Mouse (Mus musculus) heart, embryonic 10.5 days (tissue): ENCODE measurements at regions not wholly inside any gene's neighbourhood (a gene's known extent, or its start where the extent isn't known, plus 50 kb on each side); places are given as distances from the start of the nearest gene placed in this dataset.

ENCODE experiments used
- DNase-seq: peaks from one replicate; pipeline ENCODE4 v3.0.0-alpha.2; 2017; ENCODE audit warnings: low spot score
- H3K27ac ChIP-seq: fragments of 300-500 bp; sonication (generic); 2 replicates; pipeline ENCODE4 v1.5.1; 2016; ENCODE audit warnings: mild to moderate bottlenecking
- H3K27me3 ChIP-seq: fragments of 300-500 bp; sonication (generic); 2 replicates; pipeline ENCODE4 v1.6.1; 2016; ENCODE audit warnings: mild to moderate bottlenecking; ENCODE audit not compliant: poor library complexity, insufficient read depth, severe bottlenecking
- H3K36me3 ChIP-seq: fragments of 300-500 bp; sonication (generic); 2 replicates; pipeline ENCODE4 v1.6.1; 2016; ENCODE audit warnings: mild to moderate bottlenecking, moderate library complexity
- H3K4me1 ChIP-seq: fragments of 300-500 bp; sonication (generic); 2 replicates; pipeline ENCODE4 v1.6.1; 2016; ENCODE audit warnings: mild to moderate bottlenecking
- H3K4me3 ChIP-seq: fragments of 300-500 bp; sonication (generic); 2 replicates; pipeline ENCODE4 v1.5.1; 2016; ENCODE audit warnings: mild to moderate bottlenecking, moderate library complexity
- H3K9me3 ChIP-seq: fragments of 300-500 bp; sonication (generic); 2 replicates; pipeline ENCODE4 v1.6.1; 2016; ENCODE audit warnings: mild to moderate bottlenecking, moderate library complexity
- WGBS: fragments of 180-500 bp; shearing (Covaris S2); methylation state at CpG from one replicate; pipeline ENCODE4 v1.1.7; 2016; 5-methylcytosine and 5-hydroxymethylcytosine counted together

GRCm38 (mm10) chr6:93200886-93201285, 257.6 kb upstream of the Adamts9 start:
- no peaks in the 10 kb centered on the region for H3K9me3 ChIP-seq
- WGBS = 85% methylated on average over 1 of the region's 1 CpGs
- no peaks in the 10 kb centered on the region for H3K36me3 ChIP-seq
- no peaks in the 10 kb centered on the region for H3K27me3 ChIP-seq
- DNase-seq = no peak
- H3K4me1 ChIP-seq = peaks cover 6% of the 10 kb centered on the region; the same call in 1 of the 2 replicates
- H3K4me3 ChIP-seq = no peak overlapping the region
- H3K27ac ChIP-seq = no peak overlapping the region

GRCm38 (mm10) chr6:93194741-93195140, 251.4 kb upstream of the Adamts9 start:
- no peak overlapping the region for H3K27ac ChIP-seq
- H3K4me1 ChIP-seq = peaks cover 6% of the 10 kb centered on the region; the same call in 1 of the 2 replicates
- no peak overlapping the region for H3K4me3 ChIP-seq
- no peak for DNase-seq
- no peaks in the 10 kb centered on the region for H3K9me3 ChIP-seq
- WGBS = 71% methylated on average over 6 of the region's 6 CpGs
- no peaks in the 10 kb centered on the region for H3K27me3 ChIP-seq
- no peaks in the 10 kb centered on the region for H3K36me3 ChIP-seq

DNA sequence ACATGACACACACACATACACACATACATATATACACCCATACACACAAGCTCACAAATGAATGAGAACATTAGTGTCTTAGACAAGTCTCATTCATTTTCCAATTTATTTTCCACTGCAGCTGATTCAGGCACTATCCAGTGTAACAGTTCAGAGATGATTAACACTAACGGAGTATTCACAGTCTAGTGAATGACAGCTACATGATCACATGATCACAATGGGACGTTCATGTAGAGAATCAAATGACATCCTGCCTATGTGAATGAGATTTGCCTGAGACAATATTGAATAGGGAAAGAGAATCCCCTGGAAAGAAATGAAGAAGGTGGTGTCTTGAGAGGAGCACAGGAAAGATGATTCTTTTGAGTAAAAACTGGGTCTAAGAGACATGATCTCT, 249.7 kb upstream of the Adamts9 start:
- H3K9me3 ChIP-seq = no peaks in the 10 kb centered on the region
- WGBS = 58% methylated on average over 2 of the region's 2 CpGs
- no peak overlapping the region for H3K27ac ChIP-seq

DNA sequence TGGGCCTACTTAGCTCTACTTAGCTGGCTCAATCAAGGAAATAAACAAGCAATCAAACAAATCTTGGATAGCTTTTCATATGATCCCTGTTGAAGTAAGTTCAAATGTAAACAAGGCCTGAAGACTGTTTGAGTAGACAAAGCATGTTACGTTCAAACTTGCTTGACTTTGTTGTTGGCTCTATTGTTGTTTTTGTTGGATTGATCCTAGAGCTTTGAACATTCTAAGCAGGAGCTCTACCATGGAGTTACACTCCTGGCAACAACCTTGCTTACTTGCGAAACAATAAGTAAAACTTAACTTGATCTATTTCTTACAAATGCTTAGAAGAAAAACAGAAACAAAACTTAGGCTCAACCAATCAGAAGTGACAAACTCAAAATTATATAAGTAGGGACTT, 247.7 kb upstream of the Adamts9 start:
- Histone ChIP-seq H3K4me3 (no peak overlapping the region), H3K27me3 (no peaks in the 10 kb centered on the region), H3K27ac (no peak overlapping the region), H3K4me1 (no peaks in the 10 kb centered on the region), H3K9me3 (no peaks in the 10 kb centered on the region), H3K36me3 (no peaks in the 10 kb centered on the region)
- no peak for DNase-seq
- WGBS = 97% methylated on average over 2 of the region's 2 CpGs

More for the DNA sequence above, 249.7 kb upstream of the Adamts9 start:
- Histone ChIP-seq H3K27me3 (no peaks in the 10 kb centered on the region), H3K36me3 (no peaks in the 10 kb centered on the region), H3K4me1 (0 out of 2 replicates have a peak, but pooled peaks cover 2% of the 10 kb centered on the region), H3K4me3 (no peak overlapping the region)
- no peak for DNase-seq

DNA sequence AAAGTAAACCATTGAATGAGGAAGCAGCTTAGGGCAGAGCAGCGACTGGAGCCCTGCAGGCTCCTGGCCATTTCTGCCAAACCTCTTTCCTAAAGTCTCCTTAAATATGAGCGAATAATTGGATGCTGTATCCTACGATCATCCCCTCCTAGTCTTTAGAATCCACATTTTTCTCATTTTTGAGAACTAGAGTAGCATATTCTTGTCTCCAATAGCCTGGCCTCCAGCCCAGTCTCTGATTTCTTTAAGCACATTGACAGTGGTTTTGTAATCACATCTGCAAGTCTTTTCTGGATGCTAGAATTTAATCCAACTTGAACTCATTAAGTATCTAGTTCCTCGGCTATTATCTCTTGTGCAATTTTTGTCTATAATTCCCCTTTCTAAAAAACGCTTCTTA, 225.2 kb upstream of the Adamts9 start:
- Histone ChIP-seq H3K4me1 (peaks cover 41% of the 10 kb centered on the region), H3K9me3 (no peaks in the 10 kb centered on the region), H3K36me3 (no peaks in the 10 kb centered on the region), H3K4me3 (no peak overlapping the region), H3K27ac (no peak overlapping the region), H3K27me3 (no peaks in the 10 kb centered on the region)
- WGBS = 83% methylated on average over 5 of the region's 5 CpGs
- DNase-seq = no peak

DNA sequence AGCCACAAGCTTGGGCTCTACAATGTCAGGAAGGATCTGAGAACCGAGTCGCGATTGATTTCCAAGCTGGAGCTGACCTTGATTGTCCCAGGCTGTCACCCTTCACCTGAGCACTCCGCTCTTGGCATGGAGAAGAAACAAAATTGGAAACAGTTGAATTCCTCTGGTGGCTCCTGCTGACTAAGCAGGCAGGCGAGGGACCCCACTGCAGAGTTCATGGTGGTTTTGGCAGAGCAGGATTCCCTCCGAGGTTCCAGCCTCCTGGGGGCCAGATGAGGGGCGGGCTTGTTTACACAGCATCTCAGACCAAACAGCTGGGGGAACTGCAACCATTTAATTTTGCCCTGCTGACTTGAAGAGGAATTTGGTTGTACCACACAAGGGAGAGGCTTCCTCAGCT, 224.0 kb upstream of the Adamts9 start:
- peak overlapping the region; percentile 64; the same call in 1 of the 2 replicates for H3K27ac ChIP-seq
- no peak overlapping the region for H3K4me3 ChIP-seq
- DNase-seq = no peak
- H3K36me3 ChIP-seq = no peaks in the 10 kb centered on the region
- WGBS = 22% methylated on average over 7 of the region's 7 CpGs
- H3K4me1 ChIP-seq = peaks cover 30% of the 10 kb centered on the region
- H3K27me3 ChIP-seq = no peaks in the 10 kb centered on the region
- H3K9me3 ChIP-seq = no peaks in the 10 kb centered on the region

DNA sequence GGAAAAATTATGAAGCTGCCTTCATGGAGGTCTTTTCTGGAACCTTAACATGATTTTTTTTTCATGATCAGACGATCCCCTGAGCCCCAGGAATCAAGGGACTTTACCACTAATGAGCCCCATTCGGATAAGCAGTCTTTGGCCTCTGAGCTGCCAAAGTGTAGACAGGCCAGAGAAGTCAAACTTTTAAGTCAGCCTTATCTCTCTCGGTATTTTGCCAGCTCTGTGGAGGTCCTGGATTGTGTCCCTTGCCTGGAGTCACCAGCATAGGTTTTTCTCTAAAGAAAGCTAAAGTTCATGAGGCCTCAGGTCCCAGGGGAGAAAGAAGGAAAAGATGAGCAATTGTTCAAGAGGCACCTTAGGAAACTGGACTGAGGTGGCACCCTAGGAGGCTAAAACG, 222.7 kb upstream of the Adamts9 start:
- H3K4me3 ChIP-seq = no peak overlapping the region
- no peaks in the 10 kb centered on the region for H3K36me3 ChIP-seq
- peaks cover 18% of the 10 kb centered on the region for H3K4me1 ChIP-seq
- no peaks in the 10 kb centered on the region for H3K9me3 ChIP-seq
- WGBS = 14% methylated on average over 4 of the region's 4 CpGs
- H3K27ac ChIP-seq = peak overlapping the region; percentile 59; the same call in 1 of the 2 replicates
- H3K27me3 ChIP-seq = no peaks in the 10 kb centered on the region
- DNase-seq = no peak

- Histone ChIP-seq H3K9me3 (no peaks in the 10 kb centered on the region), H3K4me1 (0 out of 2 replicates have a peak, but pooled peaks cover 6% of the 10 kb centered on the region), H3K27ac (no peak overlapping the region), H3K4me3 (no peak overlapping the region), H3K27me3 (no peaks in the 10 kb centered on the region), H3K36me3 (no peaks in the 10 kb centered on the region)
- WGBS = 90% methylated on average over 5 of the region's 5 CpGs
- DNase-seq = no peak
Measured at GRCm38 (mm10) chr6:93152431-93153208, 209.3 kb upstream of the Adamts9 start.

GRCm38 (mm10) chr6:93150531-93150930, 207.2 kb upstream of the Adamts9 start:
- Histone ChIP-seq H3K36me3 (no peaks in the 10 kb centered on the region), H3K4me1 (0 out of 2 replicates have a peak, but pooled peaks cover 6% of the 10 kb centered on the region), H3K27ac (no peak overlapping the region), H3K4me3 (no peak overlapping the region), H3K27me3 (no peaks in the 10 kb centered on the region), H3K9me3 (no peaks in the 10 kb centered on the region)
- 52% methylated on average over 2 of the region's 2 CpGs for WGBS
- no peak for DNase-seq

- H3K27me3 ChIP-seq = no peaks in the 10 kb centered on the region
- WGBS = 16% methylated on average over 4 of the region's 4 CpGs
- no peak overlapping the region for H3K4me3 ChIP-seq
- H3K4me1 ChIP-seq = 0 out of 2 replicates have a peak, but pooled peaks cover 6% of the 10 kb centered on the region
- no peak for DNase-seq
- no peaks in the 10 kb centered on the region for H3K9me3 ChIP-seq
- no peaks in the 10 kb centered on the region for H3K36me3 ChIP-seq
- H3K27ac ChIP-seq = peak overlapping the region; percentile 36; the same call in 1 of the 2 replicates
Measured at GRCm38 (mm10) chr6:93149956-93150355, 206.7 kb upstream of the Adamts9 start.

GRCm38 (mm10) chr6:93140331-93140731, 197.0 kb upstream of the Adamts9 start:
- no peak overlapping the region for H3K4me3 ChIP-seq
- WGBS = 33% methylated on average over 4 of the region's 4 CpGs
- H3K27me3 ChIP-seq = no peaks in the 10 kb centered on the region
- no peaks in the 10 kb centered on the region for H3K4me1 ChIP-seq
- H3K36me3 ChIP-seq = no peaks in the 10 kb centered on the region
- H3K9me3 ChIP-seq = no peaks in the 10 kb centered on the region
- DNase-seq = no peak
- H3K27ac ChIP-seq = no peak overlapping the region

GRCm38 (mm10) chr6:93133940-93134339, 190.6 kb upstream of the Adamts9 start:
- Histone ChIP-seq H3K36me3 (no peaks in the 10 kb centered on the region), H3K9me3 (no peaks in the 10 kb centered on the region), H3K27me3 (no peaks in the 10 kb centered on the region), H3K4me3 (no peak overlapping the region), H3K27ac (no peak overlapping the region), H3K4me1 (no peaks in the 10 kb centered on the region)
- DNase-seq = no peak
- WGBS = 75% methylated on average over 5 of the region's 5 CpGs

DNA sequence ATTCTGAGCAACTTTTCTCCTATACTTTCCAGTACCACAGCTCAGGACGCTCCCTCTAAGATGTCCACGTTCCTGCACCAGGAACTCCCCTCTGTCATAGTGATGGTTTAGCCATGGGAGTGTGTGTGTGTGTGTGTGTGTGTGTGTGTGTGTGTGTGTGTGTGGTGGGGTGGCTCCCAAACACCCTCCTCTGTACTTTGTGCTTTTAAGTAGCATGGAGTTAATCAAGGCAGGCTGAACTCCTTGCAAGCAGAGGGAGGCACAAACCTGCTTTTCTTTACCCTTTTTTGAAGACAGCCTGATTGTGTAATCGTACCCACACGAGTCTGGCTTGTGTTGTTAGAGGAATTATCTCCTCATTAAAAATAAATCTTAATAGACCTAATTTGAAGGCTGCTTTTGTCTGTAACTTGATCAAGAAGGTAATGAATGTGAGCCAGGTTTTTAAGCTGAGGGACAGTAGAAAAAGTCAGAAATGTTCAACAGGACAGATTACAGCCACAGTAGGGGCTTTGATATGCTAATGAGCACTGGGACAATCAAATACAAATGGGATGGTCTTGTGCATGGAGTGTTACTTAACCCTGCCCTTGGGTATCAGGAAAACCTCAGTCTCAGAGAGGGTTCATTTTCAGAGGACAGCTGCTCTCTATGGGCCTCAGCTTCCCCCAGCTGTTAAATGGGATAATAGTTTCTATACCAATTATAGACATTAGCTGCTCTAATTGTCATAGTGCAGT, 187.8 kb upstream of the Adamts9 start:
- H3K27ac ChIP-seq = no peak overlapping the region
- no peaks in the 10 kb centered on the region for H3K9me3 ChIP-seq
- H3K4me3 ChIP-seq = no peak overlapping the region
- DNase-seq = no peak
- no peaks in the 10 kb centered on the region for H3K4me1 ChIP-seq
- no peaks in the 10 kb centered on the region for H3K27me3 ChIP-seq
- WGBS = 47% methylated on average over 4 of the region's 4 CpGs
- no peaks in the 10 kb centered on the region for H3K36me3 ChIP-seq
